Mouse (Mus musculus) kidney, adult 2 months (tissue): Measurements from ENCODE around the gene Gm10401.

Experiments
- CTCF ChIP-seq: fragments of 200-500 bp; conservative IDR thresholded peaks from 2 replicates; pipeline ENCODE4 v1.5.1; 2011; ENCODE audit warnings: low read depth, mild to moderate bottlenecking, control low read depth, low read length, moderate library complexity, mixed read lengths; ENCODE audit not compliant: insufficient read depth, insufficient read length
- POLR2A ChIP-seq: fragments of 200-500 bp; IDR thresholded peaks from one replicate; pipeline ENCODE4 v1.6.1; 2011; ENCODE audit warnings: low read depth, low read length, control low read depth

DNA sequence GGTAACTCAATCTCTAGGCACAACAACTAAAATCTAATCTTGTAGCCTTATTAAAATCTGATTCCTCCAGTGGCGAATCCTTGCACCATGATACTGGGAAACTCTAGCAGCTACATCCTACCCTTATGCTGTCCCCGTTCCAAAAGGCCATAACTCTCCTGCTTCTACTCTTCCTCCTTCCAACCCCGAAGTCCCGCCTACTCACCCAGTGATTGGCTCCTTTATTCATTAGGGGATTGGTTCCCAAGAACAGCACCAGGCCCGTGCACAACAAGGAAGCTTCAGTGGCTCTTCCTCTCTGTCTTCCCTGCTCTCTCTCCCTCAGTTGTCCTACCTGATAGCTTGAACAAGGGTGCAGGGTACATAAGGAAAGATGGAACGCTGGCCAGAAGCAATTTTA is 47.3 kb downstream of the Gm10401 start:
- TF ChIP-seq CTCF (no peak), POLR2A (no peak)
